In the genomic region with DNA sequence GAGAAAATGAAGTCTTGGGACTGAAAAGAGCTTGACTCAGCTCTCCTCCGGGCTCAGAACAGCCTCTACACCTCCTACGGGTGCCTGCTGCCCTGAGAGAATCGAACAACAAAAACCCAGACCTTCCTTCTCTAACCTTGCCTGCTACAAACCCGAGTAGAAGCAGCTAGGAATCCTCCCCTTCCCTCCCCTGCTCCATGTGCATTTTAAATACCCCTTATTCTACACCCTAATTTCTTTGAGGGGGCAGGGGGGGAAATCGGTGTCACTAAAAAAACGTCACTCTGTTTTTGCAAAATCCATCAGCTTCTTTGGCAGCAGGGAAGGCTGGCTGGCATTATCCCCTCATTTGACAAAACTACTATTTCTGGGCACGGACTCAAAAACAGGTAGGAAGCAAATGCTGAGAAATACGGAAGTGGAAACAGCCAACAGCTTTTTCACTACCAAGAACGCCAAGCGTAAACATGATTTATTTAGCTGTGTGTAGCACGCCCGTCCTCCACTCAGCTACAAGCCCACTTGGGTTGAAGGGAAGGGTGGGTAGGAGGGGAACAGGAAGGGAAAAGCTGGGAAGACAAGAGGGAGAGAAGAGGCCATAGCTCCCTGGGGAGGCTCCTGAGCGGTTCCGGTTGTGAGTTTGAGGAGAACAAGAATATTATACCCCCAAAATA, we compare ENCODE assay signal across 9 mouse cellular contexts. TPM values are rescaled to one million over a fixed set of nuclear protein-coding genes. Genes with fewer than 3 reads are reported as not detected.
DNase-seq lines count a peak whose midpoint lies in the region; ATAC-seq lines count a peak whose summit lies in the region.
"Had no signal": no experiment of that assay in that cellular context is flagged by ENCODE, and none has a peak within 500 bp of the region (broad histone marks: within the 10 kb centered on the region; RNA-seq: fewer than 3 reads in every experiment).

No protein-coding gene starts in this region.

- DNase-seq in kidney, adult 11 months, result no peak
- no peak for DNase-seq in hindbrain, embryonic 10.5 days (ENCODE audit: low spot score)
- DNase-seq in gastrocnemius, postnatal 25 days, result no peak
- DNase-seq in adrenal gland, postnatal 10 days, result no peak

- ATAC-seq in kidney, embryonic 14.5 days (ENCODE audit: low FRiP score, low TSS enrichment), result no peak
- no peak for ATAC-seq in embryonic facial prominence, embryonic 13.5 days (ENCODE audit: insufficient number of reproducible peaks, insufficient read depth, low FRiP score, low TSS enrichment, low read depth)
- ATAC-seq in midbrain, embryonic 12.5 days (ENCODE audit: low FRiP score, low read depth), result no peak
- ATAC-seq in megakaryocyte-erythroid progenitor cell, adult 5-6 weeks (replicated peaks; ENCODE audit: low FRiP score, low TSS enrichment, poor library complexity, severe bottlenecking), result no peak
- ATAC-seq: Patski had no signal

- peak overlapping the region; percentile 14; the same call in 1 of the 2 replicates for H3K9ac ChIP-seq in kidney, embryonic 14.5 days (ENCODE audit: low read depth, low read length)
- peak overlapping the region; percentile 54; the same call in 1 of the 2 replicates for H3K9ac ChIP-seq in embryonic facial prominence, embryonic 13.5 days
- peak overlapping the region; percentile 35; the same call in 1 of the 2 replicates for H3K9ac ChIP-seq in midbrain, embryonic 12.5 days (replicated peaks)

- no peaks in the 10 kb centered on the region for H3K27me3 ChIP-seq in kidney, embryonic 14.5 days (ENCODE audit: control insufficient read depth, insufficient read depth, low read length)
- H3K27me3 ChIP-seq in embryonic facial prominence, embryonic 13.5 days, result no peaks in the 10 kb centered on the region
- peaks cover 62% of the 10 kb centered on the region for H3K27me3 ChIP-seq in hindbrain, embryonic 10.5 days (ENCODE audit: insufficient read depth, poor library complexity, severe bottlenecking)
- no peaks in the 10 kb centered on the region; the same call in 1 of the 2 replicates for H3K27me3 ChIP-seq in midbrain, embryonic 12.5 days

- H3K4me2 ChIP-seq in kidney, embryonic 14.5 days (replicated peaks; ENCODE audit: low read depth, low read length), result peak overlapping the region; percentile 43
- peak overlapping the region; percentile 76 for H3K4me2 ChIP-seq in embryonic facial prominence, embryonic 13.5 days
- H3K4me2 ChIP-seq in midbrain, embryonic 12.5 days (replicated peaks), result peak overlapping the region; percentile 42

- no peaks in the 10 kb centered on the region for H3K9me3 ChIP-seq in kidney, embryonic 14.5 days (ENCODE audit: control insufficient read depth, low read length)
- H3K9me3 ChIP-seq in embryonic facial prominence, embryonic 13.5 days, result no peaks in the 10 kb centered on the region
- H3K9me3 ChIP-seq in hindbrain, embryonic 10.5 days, result no peaks in the 10 kb centered on the region
- H3K9me3 ChIP-seq in midbrain, embryonic 12.5 days, result no peaks in the 10 kb centered on the region

- no peaks in the 10 kb centered on the region for H3K36me3 ChIP-seq in kidney, embryonic 14.5 days (ENCODE audit: control insufficient read depth, insufficient read depth, low read length)
- H3K36me3 ChIP-seq in embryonic facial prominence, embryonic 13.5 days, result no peaks in the 10 kb centered on the region
- H3K36me3 ChIP-seq in hindbrain, embryonic 10.5 days, result no peaks in the 10 kb centered on the region
- no peaks in the 10 kb centered on the region for H3K36me3 ChIP-seq in midbrain, embryonic 12.5 days

- no peak overlapping the region for H3K27ac ChIP-seq in kidney, embryonic 14.5 days (ENCODE audit: low read depth, low read length)
- H3K27ac ChIP-seq in embryonic facial prominence, embryonic 13.5 days, result peak overlapping the region; percentile 76
- peak overlapping the region; percentile 4; the same call in 1 of the 2 replicates for H3K27ac ChIP-seq in hindbrain, embryonic 10.5 days
- no peak overlapping the region for H3K27ac ChIP-seq in midbrain, embryonic 12.5 days (replicated peaks)

- WGBS in kidney, embryonic 14.5 days, result 11% methylated on average over 14 of the region's 14 CpGs
- WGBS in embryonic facial prominence, embryonic 13.5 days, result 15% methylated on average over 14 of the region's 14 CpGs
- 28% methylated on average over 14 of the region's 14 CpGs for WGBS in hindbrain, embryonic 10.5 days
- 21% methylated on average over 14 of the region's 14 CpGs for WGBS in midbrain, embryonic 12.5 days

- H3K4me1 ChIP-seq in kidney, embryonic 14.5 days (ENCODE audit: control insufficient read depth, insufficient read depth, low read length), result peaks cover 58% of the 10 kb centered on the region
- peaks cover 98% of the 10 kb centered on the region for H3K4me1 ChIP-seq in embryonic facial prominence, embryonic 13.5 days
- peaks cover 99% of the 10 kb centered on the region for H3K4me1 ChIP-seq in hindbrain, embryonic 10.5 days (replicated peaks)
- H3K4me1 ChIP-seq in midbrain, embryonic 12.5 days, result peaks cover 99% of the 10 kb centered on the region

- peak overlapping the region; percentile 22 for H3K4me3 ChIP-seq in kidney, embryonic 14.5 days (ENCODE audit: low read length)
- peak overlapping the region; percentile 27 for H3K4me3 ChIP-seq in embryonic facial prominence, embryonic 13.5 days
- H3K4me3 ChIP-seq in hindbrain, embryonic 10.5 days, result peak overlapping the region; percentile 35
- H3K4me3 ChIP-seq in midbrain, embryonic 12.5 days, result peak overlapping the region; percentile 17; the same call in 1 of the 2 replicates

RNA-seq across cellular contexts. Expression of a gene that starts 27.4 kb away (rescaled TPM):
- polyA plus RNA-seq in kidney, embryonic 14.5 days (2014; fragmentation: Nextera tagmentation; extraction: Ambion mirVana), result 3.5 and 5.3 TPM in 2 replicates
- polyA plus RNA-seq in embryonic facial prominence, embryonic 13.5 days (2015; fragmentation: Nextera tagmentation; extraction: Ambion mirVana), result 35.7 and 40.6 TPM in 2 replicates
- polyA plus RNA-seq in hindbrain, embryonic 10.5 days (2016; fragmentation: Nextera tagmentation; extraction: Ambion mirVana), result 3.0 and 3.3 TPM in 2 replicates
- polyA plus RNA-seq in midbrain, embryonic 12.5 days (2016; fragmentation: Nextera tagmentation; extraction: Ambion mirVana), result 16.1 and 19.5 TPM in 2 replicates
- total RNA-seq in gastrocnemius, postnatal 25 days (2021), result under 1 TPM in 1 of 2 experiments, not detected in 1; 0.27 TPM
- 0.59 and 0.62 TPM in 2 replicates for total RNA-seq in megakaryocyte-erythroid progenitor cell, adult 5-6 weeks (2014; fragmentation: Nextera tagmentation)
- 0.19 and 2.0 TPM in 2 replicates for total RNA-seq in megakaryocyte-erythroid progenitor cell, adult 5-6 weeks (2017)
- 1 to 10 TPM; 1.7 to 1.9 TPM for total RNA-seq in adrenal gland, postnatal 10 days (2021)

Comparison
In these comparisons a context has a peak if more than half of its experiments do, and no peak if none do; other contexts are left out.
1. H3K27ac ChIP-seq: peak in embryonic facial prominence, embryonic 13.5 days (single experiment) and hindbrain, embryonic 10.5 days (single experiment); none in kidney, embryonic 14.5 days (single experiment) and midbrain, embryonic 12.5 days (single experiment).
2. Peak in every context shown above with its lines, with median percentiles within 50 percentile points of each other: H3K4me2 ChIP-seq, H3K4me3 ChIP-seq and H3K9ac ChIP-seq.